Mouse (Mus musculus) R1 (cell line): Measurements from ENCODE around the gene Gm5089.

Experiments
- DNase-seq: peaks from one replicate; pipeline ENCODE4 v3.0.0-alpha.2; 2018; ENCODE audit warnings: low read depth, low spot score

Gm5089 gene

DNA sequence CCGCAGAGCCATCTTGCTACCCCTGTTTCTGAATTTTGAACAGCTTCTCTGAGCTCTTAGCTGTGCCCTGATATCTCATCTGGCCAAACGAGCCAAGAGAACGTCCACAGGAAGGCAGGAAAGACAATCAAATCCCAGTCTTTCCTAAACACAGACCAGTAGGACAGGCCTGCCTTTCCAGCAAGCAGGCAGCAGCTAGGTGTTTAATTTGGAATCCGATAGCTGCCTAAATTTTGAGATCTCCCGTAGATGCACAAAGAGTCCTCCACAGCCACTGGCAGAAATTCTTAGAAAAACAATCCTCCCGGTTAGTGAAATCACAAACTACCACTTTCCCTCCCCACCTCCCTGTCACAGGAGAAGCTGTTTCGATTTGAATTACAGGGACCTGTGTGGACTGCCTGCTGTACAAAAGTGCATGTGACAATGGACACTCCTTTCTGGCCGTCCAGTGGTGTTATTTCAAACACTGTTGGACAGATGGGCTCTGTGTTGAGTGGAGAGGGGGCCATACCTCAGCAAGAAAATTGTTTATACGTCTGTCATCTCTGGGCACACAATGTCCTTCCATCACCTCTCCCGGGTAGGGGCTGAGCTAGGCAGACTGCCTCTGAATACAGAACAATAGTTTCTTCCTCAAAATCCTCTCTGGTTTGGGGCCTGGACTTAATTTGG, 24.2 kb downstream of the Gm5089 start:
- DNase-seq: no peak

DNA sequence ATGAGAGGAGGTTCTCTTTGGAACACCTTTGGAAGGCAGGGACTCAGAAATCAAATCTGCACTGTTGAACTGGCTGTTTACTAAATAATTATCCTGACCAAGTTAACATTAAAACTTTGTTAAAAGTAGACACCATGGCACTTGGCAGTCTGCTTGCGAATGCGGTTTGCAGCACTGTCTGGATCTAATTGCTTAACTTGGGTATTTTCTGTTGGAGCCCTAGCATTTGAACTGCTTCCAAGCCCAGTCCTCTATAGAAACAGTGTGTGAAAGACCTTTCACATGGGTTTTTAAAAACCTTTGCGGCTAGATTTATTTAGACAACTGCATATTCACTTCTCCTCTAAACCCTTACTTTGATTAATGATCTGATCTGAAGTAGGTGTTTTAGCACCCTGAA, 26.5 kb downstream of the Gm5089 start:
- DNase-seq: no peak

DNA sequence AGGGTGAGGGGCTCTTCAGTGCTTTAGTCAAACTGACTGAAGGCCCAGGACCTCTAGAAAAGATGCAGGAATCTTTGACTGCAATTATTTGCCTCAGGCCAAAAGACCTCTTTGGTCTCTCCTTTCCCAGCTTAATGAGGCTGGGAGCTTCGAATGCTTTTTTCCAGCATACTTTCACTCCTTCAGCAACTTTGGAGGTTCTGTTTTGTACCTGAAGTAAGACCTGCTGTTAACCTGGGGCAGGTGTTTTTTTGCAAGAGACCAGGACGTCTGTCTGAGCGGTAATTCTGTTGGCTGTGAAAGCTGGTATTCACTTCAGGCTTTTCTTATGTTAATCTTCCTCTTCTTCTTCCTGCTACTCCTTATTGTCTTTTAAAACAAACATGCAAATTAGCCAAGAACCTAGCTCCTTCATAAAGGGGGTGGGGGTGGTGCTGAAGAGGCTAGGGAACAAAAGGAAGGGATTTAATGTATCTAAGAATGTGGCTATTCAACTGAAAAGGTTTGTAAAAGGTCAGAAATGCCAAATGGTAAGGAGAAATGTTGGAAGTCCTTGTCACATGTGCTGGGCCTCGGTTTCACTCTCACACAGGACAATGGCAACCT, 34.6 kb downstream of the Gm5089 start:
- peak; percentile 99 for DNase-seq

DNA sequence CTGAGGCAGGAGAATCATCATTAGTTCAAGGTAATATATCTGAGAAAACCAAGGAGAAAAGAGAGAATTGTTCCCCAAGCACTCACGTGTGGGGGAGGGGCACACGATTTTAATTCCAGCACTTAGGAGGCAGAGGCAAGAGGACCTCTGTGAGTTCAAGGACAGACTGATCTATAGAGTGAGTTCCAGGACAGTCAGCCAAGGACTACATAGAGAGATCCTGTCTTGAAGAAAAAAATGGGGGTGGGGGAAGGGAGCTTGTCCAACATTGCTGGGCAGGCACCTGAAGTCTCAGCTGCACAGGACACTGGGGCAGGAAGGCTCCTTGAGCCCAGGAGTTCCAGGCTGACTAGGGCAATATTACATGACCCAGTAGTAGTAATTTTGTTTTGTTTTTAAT, 36.1 kb downstream of the Gm5089 start:
- peak; percentile 88 for DNase-seq

DNA sequence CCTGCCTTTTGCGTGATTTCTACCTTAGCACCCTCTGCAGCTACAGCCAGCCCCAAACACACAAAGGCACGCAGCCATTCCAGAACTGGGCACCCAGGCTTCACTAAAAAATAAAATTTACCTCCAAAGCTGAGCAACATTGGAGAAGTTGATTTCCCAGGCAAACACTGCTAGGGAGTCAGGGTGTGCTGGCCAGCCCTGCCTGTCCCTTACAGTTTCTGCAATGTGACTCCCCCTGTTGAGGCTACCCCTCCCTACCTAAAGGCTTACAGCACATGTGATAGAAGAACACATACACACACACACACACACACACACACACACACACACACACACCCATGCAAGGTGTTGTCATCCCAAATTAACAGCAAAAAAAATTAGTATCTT, 37.4 kb downstream of the Gm5089 start:
- DNase-seq: no peak

DNA sequence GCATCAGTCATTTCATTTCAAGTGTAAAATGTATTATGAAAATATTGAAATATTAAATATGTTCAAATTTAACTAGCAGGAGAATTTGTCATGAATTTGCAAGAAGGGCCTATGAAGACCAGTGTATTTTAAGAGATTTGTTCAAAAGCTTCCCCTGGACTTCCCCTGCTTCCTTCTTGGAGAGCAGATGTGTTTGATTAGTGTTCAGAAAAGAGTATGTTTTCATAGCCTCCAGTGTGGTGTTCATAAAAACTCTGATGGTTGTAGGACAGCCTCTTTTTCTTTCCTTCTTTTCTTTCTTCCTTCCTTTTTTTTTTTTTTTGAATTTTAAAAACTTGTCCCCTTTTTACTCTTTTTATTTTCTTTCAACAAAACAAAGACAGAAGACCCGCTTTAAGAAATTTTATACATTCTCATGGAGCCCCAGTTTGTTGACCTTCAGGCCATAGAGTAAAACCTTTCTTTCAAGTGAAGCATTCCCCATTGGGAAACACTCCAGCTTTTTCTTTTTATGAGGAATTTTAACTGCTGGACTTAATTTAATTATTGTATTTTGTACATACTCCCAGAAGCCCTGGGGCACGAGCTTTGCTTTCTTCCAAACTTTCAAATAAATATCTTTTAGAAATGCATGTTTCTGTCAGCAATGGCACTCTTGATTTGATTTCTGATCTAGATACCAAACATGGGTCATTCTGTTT, 37.9 kb downstream of the Gm5089 start:
- DNase-seq: no peak

DNA sequence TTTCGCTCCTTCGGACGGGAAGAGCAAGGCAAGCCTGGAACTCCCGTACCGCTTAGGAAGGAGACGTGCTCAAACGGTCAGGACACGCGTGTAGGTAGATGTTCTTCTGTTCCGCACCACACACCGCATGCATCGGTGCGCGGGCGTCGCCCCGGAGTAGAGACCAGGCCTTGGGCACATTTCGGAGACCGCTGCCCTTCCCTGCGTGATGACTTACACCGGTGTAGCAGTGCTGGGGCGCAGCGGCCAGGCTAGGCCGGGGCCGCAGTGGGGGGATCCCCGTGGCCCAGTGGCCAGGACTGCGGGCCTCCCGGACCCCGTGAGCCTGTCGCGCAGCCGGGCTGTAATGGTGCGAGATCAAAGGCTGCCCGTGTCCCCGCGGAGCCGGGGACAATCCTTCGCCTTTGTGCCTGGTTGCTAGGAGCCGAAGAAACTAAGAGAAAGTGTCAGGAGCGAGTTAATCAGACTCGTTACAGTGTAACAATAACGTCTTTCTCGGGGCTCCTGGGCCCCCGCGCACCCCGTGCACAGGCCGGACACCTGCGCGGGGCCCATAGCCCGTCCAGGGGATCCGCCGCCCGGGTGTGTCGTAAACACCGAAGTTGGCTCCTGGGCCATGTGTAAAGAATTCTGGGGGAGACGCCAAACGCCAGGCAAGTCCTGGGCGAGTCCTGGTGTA, 44.2 kb downstream of the Gm5089 start:
- DNase-seq: peak; percentile 45

DNA sequence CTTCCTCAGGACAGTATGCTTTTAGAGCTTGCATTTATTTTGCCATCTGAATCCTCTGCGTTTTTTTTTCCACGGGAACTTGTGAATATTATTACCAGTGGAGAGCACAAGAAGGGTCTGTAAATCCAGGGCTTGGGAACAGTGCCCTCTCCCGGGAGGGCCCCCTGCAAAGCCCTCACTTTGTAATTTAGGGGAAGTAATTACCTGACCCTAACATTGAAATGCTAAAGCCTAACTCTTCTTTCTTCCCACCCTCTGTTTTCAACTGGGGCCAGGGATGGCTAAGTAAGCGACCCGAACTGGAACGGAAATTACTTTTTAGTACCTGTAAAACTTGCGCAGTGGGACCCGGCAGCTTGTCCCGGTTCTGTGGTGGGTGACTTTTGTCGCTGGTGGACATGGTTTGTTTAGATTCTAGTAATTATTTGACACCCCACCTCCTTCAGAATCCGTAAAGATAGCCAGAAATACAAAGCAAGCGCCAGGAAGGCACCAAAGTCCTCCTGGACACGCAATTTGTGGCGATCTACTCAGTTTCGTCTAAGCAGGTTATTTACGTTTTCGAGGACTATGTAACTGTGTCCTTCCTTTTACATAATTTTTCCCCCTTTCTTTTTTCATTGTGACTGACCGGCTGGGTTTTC, 44.9 kb downstream of the Gm5089 start:
- no peak for DNase-seq

DNA sequence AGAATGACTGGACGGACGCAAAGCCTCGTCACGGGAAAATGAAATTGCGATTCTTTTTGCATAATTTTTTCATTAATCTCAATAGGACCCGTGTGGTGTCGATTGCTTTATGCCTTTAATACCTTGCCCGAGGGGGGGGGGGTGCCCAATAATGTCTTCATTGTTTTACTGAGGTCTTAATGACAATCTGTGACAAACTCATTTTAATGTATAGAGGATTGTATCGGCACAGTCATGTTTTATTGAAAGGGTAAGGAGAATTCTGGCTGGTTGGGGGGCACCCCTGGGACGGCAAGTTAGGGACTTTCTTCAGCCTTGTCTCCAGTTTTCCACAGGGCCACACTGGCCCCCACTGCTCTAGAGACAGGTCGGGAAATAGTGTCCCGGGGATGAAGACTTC, 45.7 kb downstream of the Gm5089 start:
- DNase-seq: no peak

DNA sequence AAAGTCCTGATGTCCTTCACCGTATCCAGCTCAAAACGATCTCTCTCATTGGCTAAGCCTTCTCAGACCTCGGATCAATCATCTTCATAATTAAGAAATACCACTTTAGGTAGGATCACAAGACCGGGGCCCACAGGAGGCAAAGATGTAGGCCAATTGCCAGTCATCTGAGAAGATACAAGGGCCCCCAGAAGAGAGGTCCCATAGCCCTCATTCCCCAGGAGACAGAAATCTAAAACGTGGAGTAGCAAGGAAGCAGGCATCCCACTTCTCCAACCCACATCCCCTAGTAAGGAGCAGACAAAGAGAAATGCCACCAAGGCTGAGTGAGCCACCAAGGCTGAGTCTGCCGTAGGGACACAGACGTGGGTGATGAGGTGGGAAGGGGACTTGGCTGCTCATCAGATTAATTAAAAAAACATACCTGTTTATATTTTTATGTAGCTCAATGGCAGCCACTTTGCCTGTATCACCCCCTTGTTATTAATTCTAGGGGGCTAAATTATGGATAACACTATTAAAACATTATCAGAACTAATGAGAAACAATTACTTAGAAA, 46.2 kb downstream of the Gm5089 start:
- DNase-seq: no peak

DNA sequence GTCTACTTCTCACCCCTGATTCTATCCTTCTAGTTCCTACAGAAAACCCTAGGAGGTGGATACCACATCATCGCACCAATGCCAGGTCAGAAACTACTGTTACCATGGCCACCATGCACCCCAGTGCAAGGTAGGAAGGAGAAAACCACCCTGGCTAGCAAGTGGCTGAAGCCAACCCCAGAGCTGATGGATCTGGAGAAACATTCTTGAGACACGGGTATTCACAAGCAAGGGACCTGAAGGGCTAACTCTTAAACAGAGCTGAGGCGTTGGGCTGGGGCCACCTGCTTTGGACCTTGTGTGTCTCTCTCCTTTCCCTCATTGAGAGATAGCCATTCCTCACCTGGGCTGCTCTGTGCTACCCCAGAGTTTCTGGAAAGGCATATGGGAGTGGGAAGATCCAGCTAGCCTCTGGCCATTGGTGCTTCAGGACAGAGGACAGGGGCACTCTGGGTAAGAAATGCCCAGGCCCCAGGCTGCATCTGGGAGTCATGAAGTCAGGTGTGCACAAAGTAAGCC, 47.4 kb downstream of the Gm5089 start:
- DNase-seq: no peak

DNA sequence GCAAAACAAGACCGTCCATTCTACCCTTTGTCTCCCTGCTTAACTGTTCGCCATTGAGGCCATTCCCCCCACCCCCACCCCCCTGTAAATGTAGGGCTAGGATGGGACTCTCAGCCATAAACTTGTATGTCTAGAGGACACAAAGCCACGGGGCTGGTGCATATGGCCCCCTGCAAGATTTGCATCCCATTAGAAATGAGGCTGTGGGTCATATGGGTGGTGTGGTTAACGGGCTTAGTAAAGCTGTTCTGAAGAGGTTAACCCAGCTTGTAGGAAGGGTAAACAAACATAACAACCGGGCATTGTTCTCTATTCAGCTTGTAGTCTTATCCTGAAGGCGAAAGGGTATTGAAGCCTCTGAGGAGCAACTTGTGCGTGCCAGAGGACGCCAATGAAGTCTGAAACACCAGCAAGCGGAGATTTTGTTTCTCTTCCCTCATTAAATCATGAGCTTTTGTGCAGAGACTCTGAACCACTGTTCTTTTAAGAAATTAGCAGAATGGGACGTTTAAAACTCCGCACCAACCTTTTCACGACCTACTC, 48.1 kb downstream of the Gm5089 start:
- no peak for DNase-seq

DNA sequence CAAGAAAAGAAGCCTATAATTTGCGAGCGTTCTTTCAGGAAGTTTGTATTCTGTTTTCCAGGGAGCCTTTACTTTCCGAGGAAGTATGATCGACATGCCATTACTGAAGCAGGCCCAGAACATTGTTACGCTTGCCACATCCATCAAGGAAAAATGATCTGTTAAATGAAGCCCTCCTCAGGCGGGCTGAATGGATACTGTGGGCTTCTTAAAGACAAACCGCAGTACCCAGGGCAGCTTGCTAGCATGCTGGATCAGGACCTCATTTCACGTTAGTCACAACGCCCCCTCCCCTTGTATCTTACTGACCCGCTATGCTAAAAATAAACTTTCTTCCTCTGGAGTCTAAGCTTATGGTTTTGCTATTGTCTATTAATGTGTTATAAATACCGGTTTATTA, 49.0 kb downstream of the Gm5089 start:
- no peak for DNase-seq

DNA sequence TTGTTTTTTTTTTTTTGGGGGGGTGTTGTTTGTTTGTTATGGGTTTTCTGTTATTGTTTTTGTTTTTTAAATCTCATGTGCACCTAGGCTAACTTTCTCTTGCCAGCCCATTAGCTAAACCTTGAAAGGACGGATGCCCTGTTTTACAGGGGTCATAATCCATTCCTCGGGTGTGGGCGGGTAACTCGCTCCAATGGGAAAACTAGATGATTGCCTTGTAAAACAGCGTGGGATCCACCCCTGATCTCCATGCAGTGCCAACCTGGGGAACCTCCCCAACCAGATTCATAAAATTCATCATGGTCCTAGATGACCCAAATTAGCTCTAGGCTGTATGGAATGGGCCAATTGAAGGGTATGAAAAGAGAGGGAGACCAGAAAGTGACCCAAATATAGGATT, 51.0 kb downstream of the Gm5089 start:
- DNase-seq: no peak

DNA sequence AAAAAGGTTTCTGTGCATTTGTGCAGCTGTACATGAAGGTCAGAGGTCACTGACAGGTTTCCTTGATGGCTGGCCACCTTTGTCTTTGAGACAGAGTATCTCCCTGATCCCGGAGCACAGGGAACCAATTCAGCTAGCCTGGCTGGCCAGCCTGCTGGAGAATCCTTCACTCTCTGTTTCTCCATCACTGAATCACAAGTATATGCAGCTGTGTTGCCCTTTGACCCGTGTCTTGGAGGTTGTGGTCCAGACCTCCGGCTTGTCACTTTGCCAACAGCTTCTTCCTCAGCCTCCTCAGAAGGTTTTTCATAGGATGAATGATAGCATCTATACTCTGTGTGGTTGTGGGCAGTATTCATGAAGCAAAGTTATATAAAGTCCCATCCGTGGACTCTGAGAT, 52.2 kb downstream of the Gm5089 start:
- no peak for DNase-seq

DNA sequence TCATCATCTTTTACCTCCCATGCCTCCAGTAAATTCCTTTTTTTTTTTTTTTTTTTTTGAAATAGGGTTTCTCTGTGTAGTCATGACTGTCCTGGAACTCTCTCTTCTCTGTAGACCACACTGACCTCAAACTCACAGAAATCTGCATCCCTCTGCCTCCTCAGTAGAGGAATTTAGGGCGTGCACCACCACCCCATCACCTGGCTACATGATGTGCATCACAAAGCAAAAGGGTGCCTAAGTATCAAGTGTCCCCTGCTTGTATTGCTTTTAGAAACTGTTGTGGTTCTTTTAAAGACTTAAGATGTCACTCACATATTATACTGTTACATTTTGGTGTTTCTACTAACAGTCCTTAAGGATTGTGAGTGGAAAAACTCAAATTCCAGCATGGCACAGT, 57.8 kb downstream of the Gm5089 start:
- DNase-seq: peak; percentile 50

DNA sequence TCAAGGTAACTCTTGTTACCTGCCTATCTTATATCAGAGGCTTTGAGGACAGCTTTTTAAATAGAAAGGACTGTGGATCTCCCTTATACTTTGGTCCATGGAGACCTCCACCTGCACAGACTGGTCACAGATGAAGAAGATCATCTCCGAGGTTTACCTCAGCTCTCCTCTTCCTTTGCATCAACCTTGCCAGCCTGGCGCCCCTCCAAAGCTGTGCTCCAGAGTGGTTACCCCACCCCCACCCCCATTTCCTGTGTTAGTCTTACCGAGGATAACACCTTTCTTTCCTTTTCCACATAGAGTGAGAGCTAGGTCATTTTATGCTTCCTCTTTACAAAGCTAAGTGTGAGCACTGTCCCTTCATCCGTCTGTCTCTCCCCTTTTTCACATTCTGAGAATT, 60.0 kb downstream of the Gm5089 start:
- DNase-seq: no peak

DNA sequence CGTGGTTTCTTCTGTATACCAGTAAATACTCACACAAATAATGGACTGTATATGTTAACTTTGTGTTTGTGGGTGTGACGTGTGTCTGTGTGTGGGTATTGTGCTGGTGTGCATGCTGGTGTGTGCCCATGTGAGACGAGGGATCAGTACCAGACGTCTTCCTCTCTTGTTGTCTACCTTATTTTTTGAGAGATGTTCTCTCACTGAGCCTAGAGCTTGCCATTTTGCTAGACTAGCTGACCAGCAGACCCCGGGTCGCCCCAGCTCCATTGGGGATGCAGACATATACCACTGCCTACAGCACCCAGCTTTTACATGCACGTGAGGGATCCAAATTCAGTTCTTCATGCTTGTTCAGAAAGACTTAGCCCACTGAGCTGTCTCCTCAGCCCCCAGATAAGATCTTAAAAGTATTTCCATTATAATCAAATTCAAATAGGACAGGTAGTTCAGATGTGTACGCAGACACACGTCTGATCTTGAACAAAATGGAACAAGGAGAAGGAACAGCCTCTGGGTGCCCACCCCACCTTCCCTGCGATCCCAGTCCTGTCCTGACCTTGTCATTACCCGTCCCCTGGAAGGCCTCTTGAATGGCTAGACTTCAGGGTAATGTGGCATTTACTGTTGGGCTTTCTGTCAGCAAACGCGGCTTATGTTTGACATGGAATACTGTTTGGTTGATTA, 61.1 kb downstream of the Gm5089 start:
- no peak for DNase-seq

DNA sequence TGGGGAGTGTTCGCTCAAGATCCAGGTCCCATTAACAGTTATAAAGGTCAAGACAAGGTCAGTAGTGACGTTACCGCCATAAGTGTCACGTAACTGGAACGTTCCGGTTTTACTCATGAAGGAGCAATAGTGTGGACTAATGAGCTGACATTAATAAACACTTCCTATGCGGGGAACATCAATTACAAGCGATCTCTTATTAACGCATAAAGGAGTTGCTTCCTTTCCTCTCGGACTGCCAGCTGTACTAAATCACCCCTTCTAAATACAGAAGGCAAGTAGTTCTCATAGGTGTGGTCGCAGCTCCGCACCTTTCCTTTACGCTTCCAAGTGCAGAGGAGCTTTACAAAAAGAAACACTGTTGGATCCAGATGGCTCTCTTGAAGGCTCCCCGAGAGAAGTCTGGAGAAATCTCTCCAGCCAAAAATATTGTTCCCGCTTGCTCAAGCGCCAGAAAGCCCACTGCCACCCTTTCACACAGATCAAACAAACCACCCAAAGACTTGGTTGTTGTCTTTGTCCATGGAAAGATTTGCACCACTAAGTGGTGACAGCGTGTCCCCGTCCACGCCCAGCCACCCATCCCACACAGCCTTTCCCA, 62.4 kb downstream of the Gm5089 start:
- peak; percentile 33 for DNase-seq

DNA sequence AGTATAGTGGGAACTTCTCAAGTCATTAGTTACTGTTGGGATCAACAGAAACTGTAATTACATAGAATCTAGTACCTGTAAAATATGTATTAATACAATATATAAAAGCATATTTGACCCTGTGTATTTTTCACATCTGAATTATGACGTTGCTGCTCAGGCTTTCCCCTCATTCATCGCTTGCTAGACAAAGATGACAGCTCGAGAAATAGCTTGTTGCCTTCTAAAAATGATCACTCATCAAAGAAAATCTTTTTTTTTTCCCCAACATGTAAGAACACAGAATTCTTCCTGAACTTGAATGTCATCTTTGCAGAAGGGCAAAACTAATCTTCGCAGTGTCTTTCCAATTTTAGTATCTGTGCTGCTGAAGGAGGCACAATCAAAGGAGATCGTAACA, 63.1 kb downstream of the Gm5089 start:
- DNase-seq: no peak
